Mouse (Mus musculus) forebrain, postnatal 0 days (tissue): ENCODE data around the gene Phtf1. TPM values are rescaled to one million over a fixed set of nuclear protein-coding genes. Genes with fewer than 3 reads are reported as not detected.
A peak's percentile ranks its signal among the peaks of the same experiment; 100 is the strongest.

Experiments
- ATAC-seq: fragments of 200-750 bp; cut with Nextera tagmentation; 2 replicates; pipeline ENCODE4 v1.8.0; 2017; ENCODE audit warnings: mild to moderate bottlenecking, moderate library complexity
- DNase-seq: peaks from one replicate; pipeline ENCODE4 v3.0.0-alpha.2; 2015
- H3K27ac ChIP-seq: fragments of 300-500 bp; sonication (generic); 2 replicates; pipeline ENCODE4 v1.5.1; 2014; ENCODE audit warnings: low read depth, mild to moderate bottlenecking, antibody characterized with exemption, low read length, moderate library complexity, mixed read lengths
- H3K27me3 ChIP-seq: fragments of 300-500 bp; sonication (generic); 2 replicates; pipeline ENCODE4 v1.6.1; 2014; ENCODE audit warnings: mild to moderate bottlenecking, low read length, mixed read lengths; ENCODE audit not compliant: insufficient read depth
- H3K36me3 ChIP-seq: fragments of 300-500 bp; sonication (generic); 2 replicates; pipeline ENCODE4 v1.6.1; 2014; ENCODE audit warnings: mild to moderate bottlenecking, moderate library complexity; ENCODE audit not compliant: insufficient read depth
- H3K4me1 ChIP-seq: fragments of 300-500 bp; sonication (generic); 2 replicates; pipeline ENCODE4 v1.6.1; 2014; ENCODE audit warnings: antibody characterized with exemption; ENCODE audit not compliant: insufficient read depth
- H3K4me2 ChIP-seq: fragments of 300-500 bp; sonication (generic); 2 replicates; pipeline ENCODE4 v1.6.1; 2014; ENCODE audit warnings: low read depth, mild to moderate bottlenecking, moderate library complexity
- H3K4me3 ChIP-seq: fragments of 300-500 bp; sonication (generic); 2 replicates; pipeline ENCODE4 v1.5.1; 2014; ENCODE audit warnings: low read depth, low read length, mixed read lengths
- H3K9ac ChIP-seq: fragments of 300-500 bp; sonication (generic); 2 replicates; pipeline ENCODE4 v1.6.1; 2014; ENCODE audit warnings: mild to moderate bottlenecking
- H3K9me3 ChIP-seq: fragments of 300-500 bp; sonication (generic); 2 replicates; pipeline ENCODE4 v1.6.1; 2016; ENCODE audit warnings: low read length
- CTCF ChIP-seq: sonication (generic); IDR thresholded peaks from 2 replicates; pipeline ENCODE4 v1.5.1; 2016; ENCODE audit warnings: antibody characterized with exemption, control low read depth, low read depth
- WGBS: fragments of 180-500 bp; shearing (Covaris S2); extraction: QIAGEN DNeasy Blood & Tissue Kit; methylation state at CpG from one replicate; pipeline ENCODE4 v1.1.7; 2014; 5-methylcytosine and 5-hydroxymethylcytosine counted together
- polyA plus RNA-seq: library from polyadenylated mRNA; unstranded; fragments of >200 nt; fragmentation: Nextera tagmentation; extraction: Ambion mirVana; gene quantifications from 2 replicates; pipeline ENCODE4 v1.2.1, GENCODE M21; 2015
- total RNA-seq: library from RNA; depleted of rRNA; stranded (reverse); fragments of >200 nt; gene quantifications from 2 replicates; pipeline ENCODE4 v1.2.3, GENCODE M21; 2014

Phtf1 gene
- total and polyA plus RNA-seq, 2 experiments from 2014 or later, result 15.3 to 31.2 TPM

- WGBS, result 91% methylated on average over 3 of the region's 3 CpGs
- Histone ChIP-seq H3K36me3 (peaks cover 12% of the 10 kb centered on the region), H3K4me2 (no peak overlapping the region), H3K27me3 (no peaks in the 10 kb centered on the region), H3K4me1 (no peaks in the 10 kb centered on the region), H3K27ac (no peak overlapping the region), H3K9ac (no peak overlapping the region), H3K4me3 (no peak overlapping the region), H3K9me3 (no peaks in the 10 kb centered on the region)
- DNase-seq, result no peak
- TF ChIP-seq CTCF, result no peak
- no peak for ATAC-seq
Observed at GRCm38 (mm10) chr3:103960622-103961021, 7.3 kb upstream of the Phtf1 start.

- Histone ChIP-seq H3K27me3 (no peaks in the 10 kb centered on the region), H3K9ac (peak overlapping the region; percentile 91), H3K9me3 (no peaks in the 10 kb centered on the region), H3K4me1 (peaks cover 8% of the 10 kb centered on the region; the same call in 1 of the 2 replicates), H3K36me3 (peaks cover 10% of the 10 kb centered on the region), H3K4me3 (peak overlapping the region; percentile 91), H3K27ac (peak overlapping the region; percentile 96), H3K4me2 (peak overlapping the region; percentile 80)
- TF ChIP-seq CTCF, result no peak
- 10% methylated on average over 2 of the region's 2 CpGs for WGBS
- DNase-seq, result no peak
- no peak for ATAC-seq
Observed at GRCm38 (mm10) chr3:103967231-103967630, 679 bp upstream of the Phtf1 start.

- peaks cover 8% of the 10 kb centered on the region; the same call in 1 of the 2 replicates for H3K4me1 ChIP-seq
- ATAC-seq (peak; percentile 74), DNase-seq (peak; percentile 68)
- peak overlapping the region; percentile 80 for H3K4me2 ChIP-seq
- peak overlapping the region; percentile 91 for H3K4me3 ChIP-seq
- H3K36me3 ChIP-seq, result peaks cover 12% of the 10 kb centered on the region; the same call in 1 of the 2 replicates
- peak overlapping the region; percentile 96 for H3K27ac ChIP-seq
- TF ChIP-seq CTCF, result no peak
- H3K27me3 ChIP-seq, result no peaks in the 10 kb centered on the region
- H3K9ac ChIP-seq, result peak overlapping the region; percentile 91
- H3K9me3 ChIP-seq, result no peaks in the 10 kb centered on the region
- WGBS, result under 1% methylated on average over 23 of the region's 24 CpGs
Observed at GRCm38 (mm10) chr3:103968701-103969100, 791 bp downstream of the Phtf1 start.

- H3K36me3 ChIP-seq, result peaks cover 12% of the 10 kb centered on the region; the same call in 1 of the 2 replicates
- H3K27ac ChIP-seq, result no peak overlapping the region
- H3K9me3 ChIP-seq, result no peaks in the 10 kb centered on the region
- no peak overlapping the region for H3K4me3 ChIP-seq
- H3K4me1 ChIP-seq, result peaks cover 8% of the 10 kb centered on the region; the same call in 1 of the 2 replicates
- TF ChIP-seq CTCF, result no peak
- DNase-seq, result no peak
- H3K9ac ChIP-seq, result no peak overlapping the region
- H3K4me2 ChIP-seq, result no peak overlapping the region
- ATAC-seq, result no peak
- 95% methylated on average over 2 of the region's 2 CpGs for WGBS
- H3K27me3 ChIP-seq, result no peaks in the 10 kb centered on the region
Observed at GRCm38 (mm10) chr3:103971157-103971556, 3.2 kb downstream of the Phtf1 start.

GRCm38 (mm10) chr3:103984556-103984955, 16.6 kb downstream of the Phtf1 start:
- no peak overlapping the region for H3K27ac ChIP-seq
- H3K4me1 ChIP-seq, result no peaks in the 10 kb centered on the region
- H3K36me3 ChIP-seq, result peaks cover 52% of the 10 kb centered on the region
- DNase-seq (no peak), ATAC-seq (no peak)
- H3K27me3 ChIP-seq, result no peaks in the 10 kb centered on the region
- H3K9me3 ChIP-seq, result no peaks in the 10 kb centered on the region
- WGBS, result 62% methylated on average over 4 of the region's 4 CpGs
- TF ChIP-seq CTCF, result no peak
- H3K4me3 ChIP-seq, result no peak overlapping the region
- no peak overlapping the region for H3K9ac ChIP-seq
- no peak overlapping the region for H3K4me2 ChIP-seq

- no peak for TF ChIP-seq CTCF
- 96% methylated on average over 2 of the region's 2 CpGs for WGBS
- H3K36me3 ChIP-seq, result peaks cover 53% of the 10 kb centered on the region
- DNase-seq, result no peak
- H3K27ac ChIP-seq, result no peak overlapping the region
- no peak for ATAC-seq
- no peaks in the 10 kb centered on the region for H3K9me3 ChIP-seq
- H3K9ac ChIP-seq, result no peak overlapping the region
- no peaks in the 10 kb centered on the region for H3K4me1 ChIP-seq
- H3K27me3 ChIP-seq, result no peaks in the 10 kb centered on the region
- H3K4me3 ChIP-seq, result no peak overlapping the region
- H3K4me2 ChIP-seq, result no peak overlapping the region
Observed at GRCm38 (mm10) chr3:103985194-103985593, 17.3 kb downstream of the Phtf1 start.

GRCm38 (mm10) chr3:103987831-103988432, 20.0 kb downstream of the Phtf1 start:
- TF ChIP-seq CTCF, result no peak
- Histone ChIP-seq H3K9ac (no peak overlapping the region), H3K4me3 (no peak overlapping the region), H3K27me3 (no peaks in the 10 kb centered on the region), H3K36me3 (peaks cover 60% of the 10 kb centered on the region), H3K27ac (no peak overlapping the region), H3K4me1 (no peaks in the 10 kb centered on the region), H3K4me2 (no peak overlapping the region), H3K9me3 (no peaks in the 10 kb centered on the region)
- ATAC-seq (no peak), DNase-seq (no peak)
- WGBS, result 53% methylated on average over 5 of the region's 5 CpGs
